Mouse (Mus musculus): Measurements from ENCODE around the gene Olfr855. TPM values are rescaled to one million over a fixed set of nuclear protein-coding genes. Genes with fewer than 3 reads are reported as not detected.

Gene Olfr855
- not detected for polyA plus RNA-seq (2017; shearing (Covaris generic))

GRCm38 (mm10) chr9:19582317-19582716 is at the start of gene Olfr855:
Gene Olfr855 (plus strand): TSS chr9:19582617.

GRCm38 (mm10) chr9:19540976-19541375 is 41.4 kb upstream of the Olfr855 start, which contains the start of gene Olfr853:
Gene Olfr853 (minus strand): TSS chr9:19541076.

DNA sequence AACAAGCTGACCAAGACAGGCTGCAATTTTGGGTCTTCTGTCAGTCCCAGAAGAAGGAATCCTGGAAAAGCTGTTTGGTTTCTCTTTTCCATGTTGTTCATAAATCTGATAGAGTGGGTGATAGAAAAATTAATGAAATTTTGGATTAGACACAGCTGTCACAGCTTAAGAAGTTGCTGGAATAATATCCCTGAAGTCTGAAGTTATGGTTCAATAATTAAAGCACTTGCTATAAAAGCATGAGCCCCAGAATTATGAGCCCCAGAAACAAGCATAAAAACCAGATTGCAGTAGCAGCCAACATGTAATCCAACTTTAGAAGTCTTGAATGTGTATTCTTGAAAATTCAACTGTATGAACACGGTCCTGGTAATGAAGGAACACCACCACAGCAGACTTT is 15.1 kb upstream of the Olfr855 start, which contains the start of gene Olfr854:
Olfr854 (minus strand) TSS at position 101 of the 400 bp plus-strand sequence.

DNA sequence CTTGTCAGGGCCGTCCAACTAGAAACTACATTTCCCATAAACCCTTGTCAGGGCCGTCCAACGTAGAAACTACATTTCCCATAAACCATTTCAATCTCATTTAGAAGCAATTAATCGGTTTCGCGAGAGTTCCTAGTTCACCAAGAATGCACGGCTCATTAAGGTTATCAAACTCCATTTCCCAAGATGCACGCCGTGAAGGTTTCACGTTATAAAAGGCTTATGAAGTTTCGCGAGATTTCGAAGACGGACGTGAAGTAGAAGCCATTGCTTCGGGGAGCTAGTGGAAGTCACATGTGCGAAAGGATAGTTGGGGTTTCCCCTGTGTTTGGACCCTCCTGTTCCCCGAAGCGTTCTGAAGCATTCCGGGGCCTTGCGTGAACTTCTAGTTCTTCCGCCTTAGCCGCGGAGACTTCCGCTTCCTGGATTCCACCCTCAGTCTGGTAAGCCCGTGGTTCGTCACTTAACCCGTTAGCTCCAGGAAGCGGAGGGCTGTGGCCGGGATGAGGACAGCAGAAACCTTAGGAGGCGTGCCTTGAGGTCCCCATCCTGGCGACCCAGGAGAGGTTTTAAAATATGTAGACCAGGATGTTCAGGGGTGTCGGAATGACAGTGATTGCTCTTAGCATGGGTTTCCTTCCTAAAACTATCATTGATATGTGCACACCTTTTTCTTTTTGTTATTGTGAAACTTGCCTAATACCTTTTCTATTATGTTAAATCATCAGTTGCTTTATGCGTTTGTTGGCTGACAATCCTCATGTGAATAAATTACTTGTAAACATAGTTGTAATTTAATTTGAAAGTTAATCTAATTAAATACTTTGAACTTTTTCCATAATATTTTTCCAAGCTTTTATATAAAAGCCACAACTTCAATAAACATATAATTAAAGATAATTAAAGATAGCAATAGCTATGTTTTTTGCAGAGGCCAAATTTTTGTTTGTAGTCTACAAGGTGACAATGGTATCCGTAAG is 39.7 kb downstream of the Olfr855 start, which contains the start of gene Zfp317:
Zfp317 (plus strand) TSS at position 260 of the 980 bp plus-strand sequence.

Other genes starting within 250 kb of the Olfr855 start
- not detected for gene Olfr845, start 246.2 kb upstream of the Olfr855 start, polyA plus RNA-seq (2017; shearing (Covaris generic))
- gene Olfr846, start 218.6 kb upstream of the Olfr855 start, polyA plus RNA-seq (2017; shearing (Covaris generic)) = not detected
- not detected for gene Olfr847, start 203.9 kb upstream of the Olfr855 start, polyA plus RNA-seq (2017; shearing (Covaris generic))
- gene Olfr849, start 142.4 kb upstream of the Olfr855 start, polyA plus RNA-seq (2017; shearing (Covaris generic)) = not detected
- gene Olfr850, start 104.4 kb upstream of the Olfr855 start, polyA plus RNA-seq (2017; shearing (Covaris generic)) = not detected
- not detected for gene Olfr851, start 89.3 kb upstream of the Olfr855 start, polyA plus RNA-seq (2017; shearing (Covaris generic))
- not detected for gene Olfr853, start 41.5 kb upstream of the Olfr855 start, polyA plus RNA-seq (2017; shearing (Covaris generic))
- not detected for gene Olfr854, start 15.2 kb upstream of the Olfr855 start, polyA plus RNA-seq (2017; shearing (Covaris generic))
- gene Zfp317, start 39.5 kb downstream of the Olfr855 start, polyA plus RNA-seq (2017; shearing (Covaris generic)) = 39.7 TPM
- not detected for gene Olfr857, start 126.8 kb downstream of the Olfr855 start, polyA plus RNA-seq (2017; shearing (Covaris generic))
- not detected for gene Olfr58, start 197.7 kb downstream of the Olfr855 start, polyA plus RNA-seq (2017; shearing (Covaris generic))
- not detected for gene Olfr859, start 222.3 kb downstream of the Olfr855 start, polyA plus RNA-seq (2017; shearing (Covaris generic))

Data from CD4-positive, CD25-positive, alpha-beta regulatory T cell, adult 9 weeks (primary cell).